Mouse (Mus musculus): ENCODE results near the gene Sertad2. TPM values are rescaled to one million over a fixed set of nuclear protein-coding genes. Genes with fewer than 3 reads are reported as not detected.

The Sertad2 gene
- polyA plus RNA-seq, 2 experiments = 11.6 to 22.5 TPM

DNA sequence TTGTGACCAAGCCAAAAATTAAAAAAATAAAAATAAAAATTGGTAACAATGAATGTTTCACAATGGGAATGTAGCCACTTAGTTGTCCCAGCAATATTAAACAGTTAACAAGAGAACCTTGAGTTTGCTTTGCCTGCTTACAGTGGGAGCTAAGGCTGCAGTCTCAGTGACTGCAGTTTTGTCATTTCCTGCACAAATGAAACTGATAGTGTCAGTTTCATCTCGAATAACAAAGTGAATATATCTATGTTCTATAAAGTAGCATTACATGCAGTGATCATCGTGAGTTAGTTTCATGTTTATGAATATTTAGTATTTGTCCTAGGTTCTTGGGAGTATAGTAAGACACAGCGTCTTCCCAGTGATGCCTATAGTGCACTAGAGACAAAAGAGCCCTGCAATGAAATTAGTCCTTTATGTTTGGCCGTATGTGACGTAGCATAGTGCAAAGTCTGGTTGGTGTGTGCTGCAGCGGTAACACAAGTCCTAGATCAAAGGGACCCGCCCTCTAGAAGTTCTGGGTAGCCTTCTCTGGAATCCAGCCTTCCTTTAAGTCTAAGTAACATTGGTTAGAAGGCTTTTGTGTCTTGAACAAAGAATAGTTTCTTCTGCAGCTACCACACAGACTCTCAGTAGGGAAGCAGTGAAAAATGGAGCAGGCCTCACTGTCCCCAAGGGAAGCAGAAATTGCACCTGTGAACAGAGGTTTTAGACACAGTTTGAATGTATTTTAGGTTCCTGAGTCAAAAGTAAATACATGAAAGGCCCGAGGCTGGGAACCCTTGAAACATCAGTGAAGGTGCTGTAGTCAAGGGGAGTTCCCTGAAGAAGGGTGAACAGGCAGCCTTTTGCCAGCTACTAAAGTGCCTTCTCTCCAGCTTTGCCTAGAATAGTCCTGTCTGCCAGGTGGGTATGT is 10.0 kb downstream of the Sertad2 start:
- no peak overlapping the region for H3K4me3 ChIP-seq (ENCODE audit: insufficient read depth in 1 of 2, low read depth in 2 of 2, low read length in 2 of 2)
- no peaks in the 10 kb centered on the region for H3K36me3 ChIP-seq (replicated peaks; ENCODE audit: control insufficient read depth, insufficient read depth, low read depth)
- H3K4me2 ChIP-seq (ENCODE audit: low read depth) = no peak overlapping the region
- WGBS (ENCODE audit: insufficient replicate concordance) = 70% methylated on average over 8 of the region's 8 CpGs
- ATAC-seq (ENCODE audit: insufficient read depth) = no peak
- no peaks in the 10 kb centered on the region for H3K27me3 ChIP-seq (ENCODE audit: control insufficient read depth, insufficient read depth, low read length)
- peaks cover 15 to 23% of the 10 kb centered on the region in 2 experiments for H3K4me1 ChIP-seq (replicated peaks; ENCODE audit: control insufficient read depth in 2 of 2, insufficient read depth in 2 of 2, low read length in 1 of 2)
- no peak overlapping the region for H3K9ac ChIP-seq (replicated peaks)
- no peak for DNase-seq (ENCODE audit: low read depth in 3 of 3, low spot score in 3 of 3)
- TF ChIP-seq CTCF (IDR thresholded peaks at IDR 0.05; ENCODE audit: low read depth) (no peak), EP300 (IDR thresholded peaks at IDR 0.05; ENCODE audit: low read depth) (no peak)
- H3K9me3 ChIP-seq (ENCODE audit: control insufficient read depth, low read length) = no peaks in the 10 kb centered on the region
- no peak overlapping the region for H3K27ac ChIP-seq

DNA sequence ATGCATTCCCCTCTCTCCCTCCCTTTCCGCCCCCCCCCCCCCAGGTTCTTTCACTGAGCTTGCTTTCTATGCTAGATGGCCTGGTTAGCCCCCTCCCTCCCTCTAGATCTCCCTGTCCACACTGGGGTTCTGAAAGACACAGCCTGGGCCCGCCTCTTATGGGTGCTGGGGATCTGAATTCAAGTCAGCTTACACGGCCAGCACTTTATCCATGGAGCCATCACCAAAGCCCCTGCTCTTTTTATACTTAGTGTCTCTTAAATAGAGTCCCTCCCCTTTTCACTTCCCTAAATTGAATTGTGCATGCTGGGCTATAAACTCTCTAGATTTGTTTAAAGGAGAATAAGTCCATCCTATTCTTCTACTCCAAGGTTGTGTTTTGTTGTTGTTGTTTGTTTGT is 12.6 kb downstream of the Sertad2 start:
- H3K36me3 ChIP-seq (replicated peaks; ENCODE audit: control insufficient read depth, insufficient read depth, low read depth) = no peaks in the 10 kb centered on the region
- no peaks in the 10 kb centered on the region for H3K27me3 ChIP-seq (ENCODE audit: control insufficient read depth, insufficient read depth, low read length)
- H3K27ac ChIP-seq = no peak overlapping the region
- H3K4me3 ChIP-seq (ENCODE audit: insufficient read depth in 1 of 2, low read depth in 2 of 2, low read length in 2 of 2) = no peak overlapping the region
- DNase-seq (ENCODE audit: low read depth in 3 of 3, low spot score in 3 of 3) (no peak), ATAC-seq (ENCODE audit: insufficient read depth) (no peak)
- H3K4me1 ChIP-seq (replicated peaks; ENCODE audit: control insufficient read depth in 2 of 2, insufficient read depth in 2 of 2, low read length in 1 of 2) = peaks cover 28 to 38% of the 10 kb centered on the region in 2 experiments
- TF ChIP-seq CTCF (IDR thresholded peaks at IDR 0.05; ENCODE audit: low read depth) (no peak), EP300 (IDR thresholded peaks at IDR 0.05; ENCODE audit: low read depth) (no peak)
- 46% methylated on average over 2 of the region's 3 CpGs for WGBS (ENCODE audit: insufficient replicate concordance)
- no peaks in the 10 kb centered on the region for H3K9me3 ChIP-seq (ENCODE audit: control insufficient read depth, low read length)
- H3K9ac ChIP-seq (replicated peaks) = no peak overlapping the region
- peak overlapping the region; percentile 37; the same call in 1 of the 2 replicates for H3K4me2 ChIP-seq (ENCODE audit: low read depth)

DNA sequence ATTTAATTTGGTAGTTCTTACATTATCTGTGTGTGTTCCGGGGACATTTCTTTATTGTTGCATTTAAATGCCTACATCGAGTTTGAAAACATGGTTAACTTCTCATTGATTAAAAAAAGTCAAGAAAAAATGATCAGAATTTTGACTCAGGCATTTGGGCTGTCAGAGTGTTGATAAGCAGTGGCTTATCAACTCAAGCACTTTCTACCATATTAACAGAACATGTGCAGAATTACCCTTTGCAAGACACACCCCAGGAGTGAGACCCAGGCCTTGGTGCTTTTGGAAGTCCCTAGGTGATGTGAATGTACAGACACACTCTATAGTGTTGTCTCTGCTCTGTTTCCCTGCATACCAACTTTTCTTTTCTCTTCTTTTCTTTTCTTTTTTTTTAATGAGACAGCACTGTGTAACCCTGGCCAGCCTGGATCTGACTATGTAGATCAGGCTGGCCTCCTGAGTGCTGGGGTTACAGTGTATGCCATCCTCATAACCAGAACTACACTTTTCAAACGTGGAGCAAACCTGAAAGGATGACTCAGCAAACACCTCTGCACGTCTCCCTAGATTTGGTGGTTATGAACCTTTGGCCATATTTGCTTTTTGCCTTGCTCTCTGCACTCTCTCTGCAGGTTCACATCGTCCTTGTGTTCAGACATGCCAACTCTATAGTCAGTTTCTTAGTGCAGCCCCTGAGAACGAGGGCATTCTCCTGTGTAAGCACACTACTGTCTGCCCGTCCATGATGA is 13.3 kb downstream of the Sertad2 start:
- no peaks in the 10 kb centered on the region for H3K9me3 ChIP-seq (ENCODE audit: control insufficient read depth, low read length)
- peaks cover 32 to 41% of the 10 kb centered on the region in 2 experiments for H3K4me1 ChIP-seq (replicated peaks; ENCODE audit: control insufficient read depth in 2 of 2, insufficient read depth in 2 of 2, low read length in 1 of 2)
- peak overlapping the region; percentile 55 for H3K27ac ChIP-seq
- H3K4me3 ChIP-seq (ENCODE audit: insufficient read depth in 1 of 2, low read depth in 2 of 2, low read length in 2 of 2) = no peak overlapping the region
- H3K4me2 ChIP-seq (ENCODE audit: low read depth) = peak overlapping the region; percentile 37
- TF ChIP-seq CTCF (IDR thresholded peaks at IDR 0.05; ENCODE audit: low read depth) = no peak
- peak; percentile 59 for TF ChIP-seq EP300 (IDR thresholded peaks at IDR 0.05; ENCODE audit: low read depth)
- ATAC-seq (ENCODE audit: insufficient read depth) (peak; percentile 77), DNase-seq (ENCODE audit: low read depth in 3 of 3, low spot score in 3 of 3) (peak in 1 of 3 experiments; percentile 42)
- no peaks in the 10 kb centered on the region for H3K27me3 ChIP-seq (ENCODE audit: control insufficient read depth, insufficient read depth, low read length)
- WGBS (ENCODE audit: insufficient replicate concordance) = 42% methylated on average over 7 of the region's 7 CpGs
- no peaks in the 10 kb centered on the region for H3K36me3 ChIP-seq (replicated peaks; ENCODE audit: control insufficient read depth, insufficient read depth, low read depth)
- no peak overlapping the region; the same call in 1 of the 2 replicates for H3K9ac ChIP-seq (replicated peaks)

DNA sequence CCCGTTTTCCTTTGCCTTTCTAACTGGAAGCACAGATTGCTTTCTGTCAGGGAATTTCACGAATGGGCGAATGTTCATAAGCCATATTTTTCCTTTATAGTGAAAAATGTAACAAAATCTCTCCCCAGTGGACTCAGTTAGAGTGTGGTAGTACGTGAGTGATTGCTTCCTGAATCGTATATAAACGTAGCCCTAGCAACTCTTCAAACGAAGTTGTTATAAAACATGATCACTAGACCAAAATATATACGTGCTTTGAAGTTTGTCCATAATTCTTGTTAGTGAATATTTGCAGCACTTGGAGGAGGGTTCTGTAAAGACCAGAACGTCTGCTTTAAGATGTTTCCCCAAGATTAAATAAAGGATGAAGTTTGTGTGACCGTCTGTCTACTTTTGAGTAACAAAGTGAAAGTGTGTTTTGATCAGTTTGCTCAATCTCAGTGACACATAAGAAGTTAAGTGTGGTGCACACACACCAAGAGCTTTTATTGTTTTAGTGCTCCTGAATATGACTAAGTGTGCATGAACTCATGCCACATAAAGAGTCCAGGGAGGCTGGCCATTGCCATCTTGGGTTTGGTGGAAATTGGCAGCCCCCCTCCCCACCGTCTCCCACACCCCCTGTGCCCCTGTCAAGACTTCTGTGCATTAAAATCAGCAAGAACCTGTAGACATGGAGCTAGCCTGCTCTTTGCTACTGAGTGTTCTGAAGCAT is 16.3 kb downstream of the Sertad2 start:
- 58% methylated on average over 11 of the region's 11 CpGs for WGBS (ENCODE audit: insufficient replicate concordance)
- peak overlapping the region; percentile 12; the same call in 1 of the 2 replicates for H3K27ac ChIP-seq
- H3K4me1 ChIP-seq (replicated peaks; ENCODE audit: control insufficient read depth in 2 of 2, insufficient read depth in 2 of 2, low read length in 1 of 2) = peaks cover 42 to 48% of the 10 kb centered on the region in 2 experiments
- no peak for TF ChIP-seq CTCF (IDR thresholded peaks at IDR 0.05; ENCODE audit: low read depth)
- TF ChIP-seq EP300 (IDR thresholded peaks at IDR 0.05; ENCODE audit: low read depth) = no peak
- H3K9me3 ChIP-seq (ENCODE audit: control insufficient read depth, low read length) = no peaks in the 10 kb centered on the region
- ATAC-seq (ENCODE audit: insufficient read depth) = no peak
- peak overlapping the region; percentile 44; the same call in 1 of the 2 replicates for H3K4me2 ChIP-seq (ENCODE audit: low read depth)
- H3K9ac ChIP-seq (replicated peaks) = no peak overlapping the region; the same call in 1 of the 2 replicates
- no peak for DNase-seq (ENCODE audit: low read depth in 3 of 3, low spot score in 3 of 3)
- H3K4me3 ChIP-seq (ENCODE audit: insufficient read depth in 1 of 2, low read depth in 2 of 2, low read length in 2 of 2) = no peak overlapping the region
- no peaks in the 10 kb centered on the region for H3K36me3 ChIP-seq (replicated peaks; ENCODE audit: control insufficient read depth, insufficient read depth, low read depth)
- no peaks in the 10 kb centered on the region for H3K27me3 ChIP-seq (ENCODE audit: control insufficient read depth, insufficient read depth, low read length)
